Mouse (Mus musculus) ES-E14 (cell line): ENCODE results near the gene Hoxd11.

Experiments
- CHD2 ChIP-seq: IDR thresholded peaks from 2 replicates; pipeline ENCODE4 v1.6.1; 2014; ENCODE audit warnings: mild to moderate bottlenecking, low read depth, low read length, inconsistent platforms
- HCFC1 ChIP-seq: IDR thresholded peaks from 2 replicates; pipeline ENCODE4 v1.6.1; 2012; ENCODE audit warnings: low read length, inconsistent platforms, borderline replicate concordance; ENCODE audit not compliant: insufficient read depth
- ZNF384 ChIP-seq: IDR thresholded peaks from 2 replicates; pipeline ENCODE4 v1.6.1; 2012; ENCODE audit warnings: low read depth, low read length, inconsistent platforms

DNA sequence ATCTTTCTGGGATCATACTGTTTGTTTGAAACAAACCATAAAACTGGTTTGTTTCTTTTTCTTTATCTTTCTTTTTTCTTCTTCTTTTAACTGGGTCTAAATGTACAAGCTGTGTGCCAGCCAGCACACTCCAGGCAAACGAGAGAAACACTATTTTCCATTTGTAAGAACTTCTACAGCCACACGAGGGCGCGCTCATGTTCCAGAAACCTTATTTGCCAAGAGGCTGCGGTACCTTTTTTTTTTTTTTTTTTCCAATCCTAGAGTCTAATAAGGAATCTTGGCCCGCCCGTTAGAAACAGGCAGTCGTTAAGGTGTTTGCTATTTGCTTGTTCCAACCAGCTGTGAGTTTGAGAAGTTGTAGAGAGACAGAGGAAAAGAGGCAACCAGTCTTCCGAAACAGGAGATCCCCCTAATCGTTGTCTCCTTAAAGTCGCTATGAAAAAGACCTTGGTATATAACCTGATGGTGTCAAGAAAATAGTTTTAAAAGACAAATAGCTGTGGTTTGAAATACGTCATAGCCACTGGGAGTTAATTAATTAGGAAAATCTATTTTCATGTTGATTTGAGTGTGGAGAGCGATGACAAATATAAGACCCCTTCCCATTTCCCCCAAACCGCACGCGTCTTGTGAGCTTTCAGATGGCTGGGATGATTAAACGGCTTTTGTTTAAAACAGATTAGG is 7.1 kb downstream of the Hoxd11 start:
- TF ChIP-seq ZNF384 (peak; percentile 98), HCFC1 (no peak), CHD2 (0 out of 2 replicates have a peak, but pooled peaks have one; percentile 19)
